Mouse (Mus musculus) mesoderm, embryonic 11.5 days (tissue): ENCODE measurements at regions not wholly inside any gene's neighbourhood (a gene's known extent, or its start where the extent isn't known, plus 50 kb on each side); places are given as distances from the start of the nearest gene placed in this dataset.

ENCODE experiments used
- DNase-seq: peaks from one replicate; pipeline ENCODE4 v3.0.0-alpha.2; 2012; ENCODE audit warnings: low read depth, low spot score

DNA sequence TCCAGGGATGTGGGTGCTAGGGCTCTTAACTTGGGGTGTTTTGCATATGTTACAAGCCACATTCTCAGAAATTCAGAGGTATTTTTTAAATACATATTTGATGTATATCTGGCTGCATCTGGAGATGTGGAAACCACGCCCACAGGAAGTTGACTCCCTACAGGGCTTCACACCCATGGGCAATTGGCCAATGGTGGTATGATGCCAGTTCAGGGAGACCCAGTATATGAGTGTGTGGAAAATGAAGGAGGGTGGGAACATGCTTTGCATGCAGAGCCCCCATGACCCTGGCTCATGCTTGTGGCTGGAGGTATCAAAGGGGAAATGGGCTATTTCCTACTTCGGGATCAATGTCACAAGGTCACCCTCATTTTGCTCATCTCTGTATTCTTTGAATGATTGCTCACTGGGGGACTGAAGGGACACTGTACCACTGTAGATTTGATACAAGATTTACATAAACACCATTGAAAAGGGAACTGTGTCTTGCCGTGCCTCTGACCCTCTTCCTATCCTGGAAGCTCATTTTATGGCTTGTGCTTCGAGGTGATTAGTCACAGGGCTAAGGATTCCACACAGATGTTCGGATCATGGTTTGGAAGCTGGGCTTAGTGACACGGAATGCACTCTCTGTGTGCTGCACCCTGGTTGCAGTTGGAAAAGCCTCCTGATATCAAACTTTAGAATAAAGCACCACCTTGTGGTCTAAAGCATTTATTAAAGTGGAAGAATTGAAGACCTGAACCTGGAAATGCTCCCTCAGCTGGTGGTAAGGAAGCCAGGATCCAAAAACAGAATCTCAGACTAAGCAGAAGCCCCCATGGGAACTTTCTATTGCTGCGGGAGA is 56.8 kb upstream of the Edn1 start:
- peak; percentile 38 for DNase-seq

DNA sequence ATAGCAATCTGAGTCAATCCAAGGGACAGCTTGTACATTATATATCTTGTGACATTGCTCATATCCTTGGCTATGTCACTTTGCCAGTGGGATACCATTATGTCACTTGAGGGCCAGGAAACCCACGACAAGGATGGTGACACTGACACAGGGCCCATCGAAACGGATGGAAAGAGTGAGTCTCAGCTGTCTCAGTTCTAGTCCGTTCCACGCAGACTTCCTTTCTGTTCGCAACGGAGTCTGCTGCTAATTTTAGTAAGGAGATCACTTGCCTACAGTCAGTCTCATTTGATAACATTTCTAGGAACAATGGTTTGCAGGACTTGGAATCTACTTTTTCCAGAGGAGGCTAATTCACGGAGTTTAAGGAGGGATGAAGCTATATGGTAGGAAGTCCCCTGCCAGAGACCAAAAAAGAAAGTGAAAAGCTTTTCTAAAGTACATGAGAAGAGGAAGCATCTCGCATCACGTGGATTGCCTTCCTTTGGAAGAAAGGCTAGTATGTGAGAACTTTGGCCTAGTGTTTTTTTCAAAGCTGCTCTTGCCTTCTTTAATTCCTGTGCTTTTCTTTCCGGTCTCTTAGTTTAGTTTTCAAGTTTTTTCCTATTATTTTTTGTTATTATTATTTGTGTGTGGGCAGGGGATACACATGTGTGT is 55.4 kb upstream of the Edn1 start:
- no peak for DNase-seq
